Mouse (Mus musculus): ENCODE data around the gene Apba2. TPM values are rescaled to one million over a fixed set of nuclear protein-coding genes. Genes with fewer than 3 reads are reported as not detected.
A peak's percentile ranks its signal among the peaks of the same experiment; 100 is the strongest.

The Apba2 gene
- polyA plus RNA-seq, 1 experiment: not detected

DNA sequence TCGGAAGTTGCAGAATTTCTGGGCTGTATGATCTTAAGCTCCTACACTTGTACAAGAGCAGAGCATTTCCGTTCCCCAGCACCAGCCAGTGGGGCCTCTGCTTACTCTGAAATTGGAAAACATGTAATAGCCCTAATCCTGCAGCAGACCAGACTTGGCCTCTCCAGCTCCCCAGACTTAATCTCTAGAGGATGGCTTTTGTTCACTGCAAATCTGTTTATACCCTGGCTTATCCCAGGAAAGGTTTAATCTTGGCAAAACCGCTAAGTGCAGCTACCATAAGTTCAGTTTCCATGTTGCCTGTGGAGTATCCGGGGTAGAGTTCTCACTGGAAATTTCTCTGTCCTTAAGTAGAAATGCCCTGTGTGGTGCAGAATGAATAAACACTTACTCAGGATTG lies 206.7 kb downstream of the Apba2 start:
- Histone ChIP-seq H3K79me2 (ENCODE audit: control insufficient read depth, insufficient read depth) (no peaks in the 10 kb centered on the region), H3K36me3 (ENCODE audit: control insufficient read depth, insufficient read depth) (no peaks in the 10 kb centered on the region), H3K4me3 (no peak overlapping the region), H3K27me3 (ENCODE audit: control insufficient read depth, insufficient read depth, insufficient read length) (no peaks in the 10 kb centered on the region), H3K4me2 (ENCODE audit: low read depth) (no peak overlapping the region), H3ac (ENCODE audit: control insufficient read depth, insufficient read length) (no peak overlapping the region)
- TF ChIP-seq MYOG (IDR thresholded peaks at IDR 0.05; ENCODE audit: control insufficient read depth in 1 of 3, insufficient read depth in 1 of 3, insufficient read length in 2 of 3, low read depth in 2 of 3): no peak
- TF ChIP-seq E2F4 (IDR thresholded peaks at IDR 0.05; ENCODE audit: insufficient read depth): no peak
- no peak for TF ChIP-seq MYOD1 (IDR thresholded peaks at IDR 0.05; ENCODE audit: control insufficient read depth in 1 of 3, insufficient read length in 2 of 3, low read depth in 2 of 3)

DNA sequence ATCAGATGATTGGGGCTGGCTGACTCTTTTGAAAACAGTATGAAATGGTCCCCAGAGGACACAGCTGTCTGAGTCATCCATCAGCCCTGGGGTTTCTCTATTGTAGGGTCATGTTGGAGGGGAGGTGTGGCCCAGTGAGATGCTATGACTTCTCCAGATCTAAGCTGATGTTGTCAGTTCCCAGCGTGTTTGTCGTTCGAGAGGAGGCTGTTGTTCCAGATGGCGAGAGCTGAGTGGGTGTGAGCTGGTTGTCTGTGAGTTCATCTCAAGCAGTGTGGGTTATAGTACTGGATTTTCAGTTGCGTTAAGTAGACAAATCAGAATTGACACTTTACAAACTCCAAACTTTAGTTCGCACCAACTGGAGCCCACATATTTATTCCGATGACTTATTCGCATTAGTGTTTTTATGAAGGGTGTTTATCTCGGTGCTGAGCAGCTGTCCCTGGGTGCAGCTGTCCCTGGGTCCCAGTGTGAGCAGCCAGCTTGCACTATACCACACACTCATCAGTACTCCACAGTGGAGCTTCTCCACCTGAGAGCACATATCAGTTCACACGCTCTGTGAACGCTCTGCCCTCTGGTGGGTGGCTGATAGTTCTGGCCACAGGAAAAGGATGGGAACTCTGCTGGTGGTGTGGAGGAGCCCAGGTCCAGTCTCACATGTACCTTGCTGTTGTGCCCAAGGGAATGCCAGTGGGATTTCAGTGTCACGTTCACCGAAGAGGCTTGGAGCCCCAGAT lies 208.2 kb downstream of the Apba2 start:
- H3K4me2 ChIP-seq (ENCODE audit: low read depth): no peak overlapping the region
- peak in 1 of 3 experiments; percentile 15 for TF ChIP-seq MYOD1 (IDR thresholded peaks at IDR 0.05; ENCODE audit: control insufficient read depth in 1 of 3, insufficient read length in 2 of 3, low read depth in 2 of 3)
- no peak for TF ChIP-seq E2F4 (IDR thresholded peaks at IDR 0.05; ENCODE audit: insufficient read depth)
- TF ChIP-seq MYOG (IDR thresholded peaks at IDR 0.05; ENCODE audit: control insufficient read depth in 1 of 3, insufficient read depth in 1 of 3, insufficient read length in 2 of 3, low read depth in 2 of 3): peak in 1 of 3 experiments; percentile 41
- no peak overlapping the region for H3K4me3 ChIP-seq
- H3K79me2 ChIP-seq (ENCODE audit: control insufficient read depth, insufficient read depth): no peaks in the 10 kb centered on the region
- no peaks in the 10 kb centered on the region for H3K36me3 ChIP-seq (ENCODE audit: control insufficient read depth, insufficient read depth)
- no peaks in the 10 kb centered on the region for H3K27me3 ChIP-seq (ENCODE audit: control insufficient read depth, insufficient read depth, insufficient read length)
- H3ac ChIP-seq (ENCODE audit: control insufficient read depth, insufficient read length): no peak overlapping the region

GRCm38 (mm10) chr7:64716286-64716685 lies 214.8 kb downstream of the Apba2 start:
- no peak overlapping the region for H3ac ChIP-seq (ENCODE audit: control insufficient read depth, insufficient read length)
- no peaks in the 10 kb centered on the region for H3K79me2 ChIP-seq (ENCODE audit: control insufficient read depth, insufficient read depth)
- no peak for TF ChIP-seq SRF (IDR thresholded peaks at IDR 0.05; ENCODE audit: control insufficient read depth, insufficient read length, low read depth)
- no peaks in the 10 kb centered on the region for H3K27me3 ChIP-seq (ENCODE audit: control insufficient read depth, insufficient read depth, insufficient read length)
- H3K4me3 ChIP-seq: no peak overlapping the region
- H3K36me3 ChIP-seq (ENCODE audit: control insufficient read depth, insufficient read depth): no peaks in the 10 kb centered on the region
- H3K4me2 ChIP-seq (ENCODE audit: low read depth): no peak overlapping the region

GRCm38 (mm10) chr7:64723313-64723712 lies 221.8 kb downstream of the Apba2 start:
- Histone ChIP-seq H3K79me2 (ENCODE audit: control insufficient read depth, insufficient read depth) (no peaks in the 10 kb centered on the region), H3K4me2 (ENCODE audit: low read depth) (no peak overlapping the region), H3K27me3 (ENCODE audit: control insufficient read depth, insufficient read depth, insufficient read length) (no peaks in the 10 kb centered on the region), H3ac (ENCODE audit: control insufficient read depth, insufficient read length) (no peak overlapping the region), H3K4me3 (no peak overlapping the region), H3K36me3 (ENCODE audit: control insufficient read depth, insufficient read depth) (no peaks in the 10 kb centered on the region)
- TF ChIP-seq MYOD1 (IDR thresholded peaks at IDR 0.05; ENCODE audit: control insufficient read depth in 1 of 3, insufficient read length in 2 of 3, low read depth in 2 of 3): no peak
- TF ChIP-seq MAX (IDR thresholded peaks at IDR 0.05; ENCODE audit: low read depth): no peak
- TF ChIP-seq POLR2A (IDR thresholded peaks at IDR 0.05; ENCODE audit: insufficient read length, low read depth): no peak
- TF ChIP-seq REST (IDR thresholded peaks at IDR 0.05; ENCODE audit: insufficient read depth, insufficient read length): no peak

- Histone ChIP-seq H3K36me3 (ENCODE audit: control insufficient read depth, insufficient read depth) (no peaks in the 10 kb centered on the region), H3K4me2 (ENCODE audit: low read depth) (no peak overlapping the region), H3K4me3 (no peak overlapping the region), H3K27me3 (ENCODE audit: control insufficient read depth, insufficient read depth, insufficient read length) (no peaks in the 10 kb centered on the region), H3ac (ENCODE audit: control insufficient read depth, insufficient read length) (no peak overlapping the region), H3K79me2 (ENCODE audit: control insufficient read depth, insufficient read depth) (no peaks in the 10 kb centered on the region)
- TF ChIP-seq POLR2A (IDR thresholded peaks at IDR 0.05; ENCODE audit: insufficient read length, low read depth) (no peak), MYOG (IDR thresholded peaks at IDR 0.05; ENCODE audit: control insufficient read depth in 1 of 3, insufficient read depth in 1 of 3, insufficient read length in 2 of 3, low read depth in 2 of 3) (no peak), MAX (IDR thresholded peaks at IDR 0.05; ENCODE audit: low read depth) (no peak), CEBPB (IDR thresholded peaks at IDR 0.05; ENCODE audit: insufficient read depth, poor library complexity, severe bottlenecking) (no peak), MYOD1 (IDR thresholded peaks at IDR 0.05; ENCODE audit: control insufficient read depth in 1 of 3, insufficient read length in 2 of 3, low read depth in 2 of 3) (no peak), TCF3 (IDR thresholded peaks at IDR 0.05; ENCODE audit: insufficient read length, low read depth) (no peak), POLR2AphosphoS2 (IDR thresholded peaks at IDR 0.05; ENCODE audit: insufficient read length, low read depth) (no peak), SRF (IDR thresholded peaks at IDR 0.05; ENCODE audit: control insufficient read depth, insufficient read length, low read depth) (no peak), USF1 (IDR thresholded peaks at IDR 0.05; ENCODE audit: low read depth) (no peak), REST (IDR thresholded peaks at IDR 0.05; ENCODE audit: insufficient read depth, insufficient read length) (no peak), TCF12 (IDR thresholded peaks at IDR 0.05; ENCODE audit: insufficient read depth, poor library complexity, severe bottlenecking) (no peak), E2F4 (IDR thresholded peaks at IDR 0.05; ENCODE audit: insufficient read depth) (no peak)
Observed at GRCm38 (mm10) chr7:64724409-64724808, 222.9 kb downstream of the Apba2 start.

All from myocyte (in vitro differentiated cells).